Mouse (Mus musculus) frontal cortex, postnatal 25 days (tissue): ENCODE results near the gene Tubgcp3.
"Not testable (repeated sequence)": the region's sequence is repeated elsewhere in the genome, so short reads cannot be mapped to it uniquely, and the experiment has no call there.

Experiments
- DNase-seq, 2 experiments: peaks; one replicate each; pipeline ENCODE4 v3.0.0; 2022; ENCODE audit warnings: low spot score in 2 of 2

Tubgcp3 gene

DNA sequence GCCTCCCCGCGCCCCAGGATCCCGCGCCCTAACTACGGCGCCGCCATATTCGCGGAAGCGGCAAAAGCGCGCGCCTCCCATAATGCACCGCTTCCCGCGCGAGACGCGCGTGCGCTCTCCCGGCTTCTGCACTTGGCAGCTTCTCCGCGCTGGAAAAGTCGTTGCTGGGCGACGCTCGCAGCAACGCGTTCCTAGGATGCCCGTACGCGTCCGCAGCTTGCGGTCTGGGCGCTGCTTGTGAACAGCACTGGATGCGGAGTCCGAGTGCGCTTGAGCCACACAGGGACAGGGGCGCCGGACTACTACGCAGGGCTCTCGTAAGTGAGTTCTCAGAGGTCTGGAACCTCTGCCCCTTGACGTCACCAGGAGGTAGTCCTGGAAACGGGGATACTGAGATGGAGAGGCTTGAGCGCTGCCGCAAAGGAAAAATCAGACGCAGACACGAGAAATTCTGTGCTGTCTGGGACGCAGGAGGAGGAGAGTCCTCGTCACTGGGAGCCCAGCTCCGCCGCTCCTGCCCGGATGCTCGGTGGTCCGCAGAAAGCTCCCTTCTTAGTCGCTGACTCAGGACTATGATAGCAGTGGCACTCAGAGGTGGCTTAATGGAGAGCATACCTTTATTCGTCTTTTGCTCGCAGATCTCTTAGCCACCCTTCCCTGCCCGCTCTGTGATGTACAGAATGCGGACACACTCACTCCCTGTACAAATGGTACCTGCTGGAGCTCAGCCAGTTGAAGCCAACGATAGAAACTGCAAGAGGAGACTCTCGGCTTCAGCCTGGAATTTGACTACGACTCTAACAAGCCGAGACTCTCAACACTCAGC lies at the start of gene Tubgcp3:
Tubgcp3 (minus strand) TSS at position 193 of the 826 bp plus-strand sequence.
- peak; percentile 75 to 78 for DNase-seq

DNA sequence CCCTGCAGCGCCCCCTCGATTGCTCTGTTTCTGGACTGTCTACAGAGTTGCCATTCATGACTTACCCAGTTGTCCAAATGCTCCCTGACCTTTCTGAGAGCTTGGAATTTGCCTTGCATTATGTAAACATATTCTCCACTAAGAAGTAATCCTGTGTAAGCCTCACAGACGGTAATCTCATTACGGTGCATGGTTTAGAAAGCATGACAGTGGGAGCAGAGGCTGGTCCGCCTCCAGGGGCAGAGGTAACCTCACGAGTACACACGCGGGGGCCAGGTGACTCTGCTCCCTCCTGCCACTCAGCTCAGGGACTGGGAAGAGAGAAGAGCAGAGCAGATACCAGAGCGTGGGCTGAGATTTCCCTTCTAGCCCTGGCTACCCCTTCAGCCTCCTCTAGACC lies 47.0 kb upstream of the Tubgcp3 start:
- no peak for DNase-seq

DNA sequence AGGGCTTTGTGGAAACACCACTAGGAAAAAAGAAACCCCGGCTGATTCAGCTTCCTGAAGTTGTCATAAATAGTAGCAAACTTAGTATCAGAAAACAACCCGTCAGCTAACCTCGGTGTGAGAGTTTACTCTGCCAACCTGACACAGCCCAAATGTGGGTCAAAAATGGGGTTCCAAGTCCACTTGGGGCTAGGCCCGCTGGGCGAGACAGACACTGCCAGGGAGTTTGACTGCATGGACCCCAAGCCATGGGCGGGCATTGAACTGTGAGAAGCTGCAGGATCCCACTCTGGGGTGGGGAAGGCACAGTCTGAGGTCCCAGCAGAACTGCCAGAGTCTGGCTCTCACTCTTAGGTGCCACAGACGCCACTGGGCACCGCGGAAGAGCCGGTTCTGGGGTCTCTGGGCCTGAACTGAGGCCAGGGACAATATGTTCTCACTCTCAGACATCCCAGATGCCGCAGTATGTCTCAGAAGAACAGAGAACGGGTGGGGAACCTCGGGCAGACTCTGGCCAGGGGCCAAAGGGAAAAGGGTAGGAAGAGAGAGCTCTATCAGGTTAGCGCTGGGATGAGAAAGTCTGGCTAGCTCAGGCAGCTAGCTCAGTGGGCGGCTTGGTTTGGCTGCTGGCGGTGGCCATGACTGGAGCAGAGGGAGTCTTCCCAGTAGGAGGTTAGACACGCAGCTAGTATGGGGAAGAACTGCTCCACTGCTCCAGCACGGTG lies 44.0 kb upstream of the Tubgcp3 start:
- no peak for DNase-seq

DNA sequence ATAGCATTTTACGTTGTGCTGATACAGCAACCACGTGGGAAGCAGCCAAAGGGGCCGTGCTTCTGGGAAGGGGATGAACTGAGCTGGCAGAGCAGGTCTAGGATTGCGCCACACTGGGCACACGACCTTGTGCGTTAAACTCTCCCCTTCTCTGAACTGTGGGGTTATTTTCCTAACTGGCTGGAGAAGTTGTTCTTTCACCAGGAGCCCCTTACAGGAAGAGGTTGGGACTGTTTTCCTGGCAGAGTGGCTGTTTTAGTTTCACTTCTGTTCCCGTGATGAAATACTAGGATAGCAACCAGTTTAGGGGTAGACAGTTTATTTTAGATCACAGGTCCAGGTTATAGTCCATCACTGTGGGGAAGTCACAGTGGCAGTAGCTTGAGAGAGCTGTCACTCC lies 39.6 kb upstream of the Tubgcp3 start:
- no peak for DNase-seq

DNA sequence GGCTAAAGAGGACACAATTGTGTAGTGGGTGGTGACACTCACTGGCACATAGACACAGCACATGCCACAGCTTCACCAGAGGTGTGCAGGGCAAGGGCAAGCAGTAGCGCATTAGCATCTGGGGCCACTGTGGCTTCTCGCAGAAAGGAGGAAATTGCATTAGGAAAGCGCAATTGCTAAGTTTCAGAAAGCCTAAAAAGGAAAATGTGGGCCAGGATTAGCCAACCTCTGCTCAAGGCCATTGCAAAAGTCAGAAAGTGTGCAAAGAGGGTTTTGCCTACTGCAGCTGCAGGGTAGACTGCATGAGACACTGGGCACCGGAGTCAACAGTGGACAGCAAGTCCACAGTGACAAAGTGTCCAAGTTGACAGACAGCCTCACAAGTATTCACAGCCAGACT lies 31.5 kb upstream of the Tubgcp3 start:
- DNase-seq, result no peak

DNA sequence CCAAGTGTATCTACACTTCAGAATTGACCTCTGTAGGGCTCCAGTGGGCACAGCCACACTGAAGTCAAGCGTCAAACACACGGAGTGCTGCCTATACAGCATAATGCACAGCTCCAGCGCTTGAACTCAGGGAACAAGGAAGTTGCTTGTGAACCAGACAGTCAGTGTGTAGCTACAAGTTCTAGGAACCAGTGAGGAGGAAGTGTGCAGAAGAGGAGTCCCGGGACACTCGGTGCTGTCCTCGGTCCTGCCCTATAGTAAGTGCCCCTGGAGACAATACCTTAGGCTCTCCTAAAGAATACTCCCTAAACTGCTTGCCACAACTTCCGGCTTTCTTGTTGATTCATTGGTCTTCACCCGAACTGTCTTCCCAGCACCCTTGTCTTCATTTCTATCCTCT lies 30.2 kb upstream of the Tubgcp3 start:
- DNase-seq, result no peak

DNA sequence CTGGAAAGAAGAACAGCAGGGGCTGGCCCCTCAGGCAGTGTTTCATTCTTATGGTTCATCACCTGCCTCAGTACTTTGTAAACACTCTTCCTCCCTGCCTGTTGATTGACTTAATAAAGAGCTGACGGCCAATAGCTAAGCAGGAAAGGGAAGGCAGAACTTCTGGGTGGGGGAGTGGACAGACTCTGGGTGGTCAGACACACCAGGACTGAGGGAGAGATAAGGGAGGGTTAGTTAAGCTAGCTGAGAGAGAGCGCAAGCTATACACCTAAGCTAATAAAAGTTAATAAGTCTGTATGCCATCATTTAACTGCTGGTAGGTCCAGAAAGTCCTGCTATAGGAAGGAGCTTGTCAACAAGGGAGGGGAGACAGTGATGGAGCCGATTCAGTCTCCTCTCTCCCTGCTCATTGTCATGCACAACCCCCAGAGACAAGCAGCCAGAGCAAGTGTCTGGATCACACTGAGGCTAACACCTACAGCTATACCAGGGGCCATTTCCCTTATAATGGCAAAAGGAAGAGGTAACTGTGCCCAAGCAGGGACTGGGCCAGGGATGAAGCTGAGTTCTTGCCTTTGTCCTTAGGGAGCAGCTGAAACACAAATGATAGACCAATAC lies 26.7 kb upstream of the Tubgcp3 start:
- DNase-seq, result no peak

DNA sequence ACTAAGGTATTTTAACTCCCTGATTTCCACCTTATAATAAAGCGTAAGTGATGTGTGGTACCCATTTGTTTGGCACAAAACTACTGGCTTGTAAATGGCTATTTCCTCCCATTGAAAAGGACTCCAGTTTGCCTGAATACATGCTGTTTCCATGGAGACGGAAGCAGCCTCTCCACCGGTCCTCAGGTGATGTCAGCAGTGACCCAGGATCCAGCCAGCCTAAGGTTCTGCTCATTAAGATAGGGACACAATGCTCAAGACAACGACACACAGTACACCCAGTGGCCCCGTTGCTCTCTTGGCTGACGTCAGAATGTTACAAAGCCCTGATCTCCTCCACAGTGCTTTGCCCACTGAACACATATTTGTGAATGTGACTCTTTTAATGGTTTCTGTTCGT lies 16.8 kb upstream of the Tubgcp3 start:
- DNase-seq, result no peak

DNA sequence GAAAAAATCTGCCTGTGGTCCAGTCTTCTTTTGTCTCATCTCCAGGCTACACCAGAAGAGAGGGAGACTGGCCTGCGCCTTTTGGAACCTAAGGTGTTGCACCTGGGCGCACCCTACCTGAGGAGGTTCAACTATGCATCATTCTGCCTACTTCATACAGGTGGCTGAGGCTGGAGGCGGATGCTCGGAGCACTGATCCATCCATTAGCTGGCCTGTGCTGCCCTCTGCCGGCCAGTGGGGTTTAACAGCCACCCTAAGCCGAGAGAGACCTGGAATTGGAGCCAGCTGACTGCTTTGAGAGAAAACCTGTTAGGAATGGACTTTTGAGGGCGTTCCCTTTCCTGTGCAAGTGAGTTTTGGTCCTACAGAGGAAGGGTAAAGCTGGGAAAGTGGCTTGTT lies 5.5 kb upstream of the Tubgcp3 start:
- DNase-seq, result peak; percentile 68 to 79

DNA sequence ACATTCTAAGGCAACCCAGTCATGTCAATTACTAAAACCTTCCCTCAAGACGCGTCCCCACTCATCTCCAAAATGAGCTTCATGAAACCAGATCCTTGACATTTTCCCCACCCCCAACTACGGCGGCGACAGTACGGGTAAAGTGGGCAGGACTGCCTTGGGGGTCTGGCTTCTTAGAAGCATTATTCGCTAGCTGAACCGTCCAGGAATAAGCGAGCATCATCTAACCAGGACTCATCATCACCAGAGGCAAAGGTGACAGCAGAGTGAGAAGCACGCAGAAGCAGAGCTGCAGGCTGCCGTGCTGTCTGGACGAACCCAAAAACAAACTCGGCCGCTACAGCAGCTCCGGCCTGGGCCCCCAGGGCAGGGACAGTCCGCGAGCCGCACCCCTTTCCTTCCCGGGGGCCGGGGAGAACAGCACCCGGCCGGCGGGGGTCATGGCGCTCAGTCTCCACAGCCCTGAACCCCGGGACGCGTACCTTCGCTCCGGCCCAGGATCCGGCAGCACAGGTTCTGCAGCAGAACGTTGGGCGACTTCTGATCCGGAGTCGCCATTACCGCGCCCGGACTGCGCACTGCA lies 484 bp downstream of the Tubgcp3 start:
- DNase-seq, result peak in 1 of 2 experiments; percentile 8

DNA sequence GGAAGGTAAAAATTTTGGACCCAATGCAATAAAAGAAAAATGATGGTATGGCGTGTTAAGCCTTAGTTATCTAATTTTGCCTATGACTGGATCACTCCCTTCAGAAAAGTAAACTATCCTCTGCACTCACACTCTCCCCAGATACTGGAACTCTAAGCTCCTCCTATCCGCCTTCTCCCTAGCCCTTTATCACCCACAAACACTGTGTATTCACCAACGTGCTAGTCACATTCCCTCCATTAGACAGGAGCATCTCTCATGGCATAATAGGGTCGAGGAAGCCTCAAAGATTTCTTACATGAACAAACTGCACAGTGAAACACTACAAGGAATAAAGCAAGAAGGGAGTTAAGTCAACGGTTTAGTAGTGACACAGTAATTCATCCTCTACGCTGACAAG lies 1.1 kb downstream of the Tubgcp3 start:
- DNase-seq, result no peak

DNA sequence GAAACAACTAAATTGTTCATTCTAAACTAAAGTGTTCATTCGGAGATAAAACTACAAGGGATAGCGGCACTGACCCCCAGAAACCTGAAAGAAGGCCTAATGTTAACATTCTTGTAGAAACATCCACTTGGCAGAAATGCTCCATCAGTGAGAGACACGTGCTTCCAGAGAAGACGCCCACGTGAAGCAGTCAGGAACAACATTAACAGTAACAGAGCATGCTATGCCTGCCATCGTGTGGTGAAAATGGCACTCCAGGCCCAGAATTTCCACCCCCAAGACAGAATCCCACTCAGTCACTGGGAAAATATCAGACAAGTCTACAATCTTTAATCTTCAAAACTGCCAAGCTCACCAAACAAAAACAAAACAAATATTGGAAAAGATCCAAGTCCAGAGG lies 3.2 kb downstream of the Tubgcp3 start:
- peak; percentile 14 to 19 for DNase-seq

DNA sequence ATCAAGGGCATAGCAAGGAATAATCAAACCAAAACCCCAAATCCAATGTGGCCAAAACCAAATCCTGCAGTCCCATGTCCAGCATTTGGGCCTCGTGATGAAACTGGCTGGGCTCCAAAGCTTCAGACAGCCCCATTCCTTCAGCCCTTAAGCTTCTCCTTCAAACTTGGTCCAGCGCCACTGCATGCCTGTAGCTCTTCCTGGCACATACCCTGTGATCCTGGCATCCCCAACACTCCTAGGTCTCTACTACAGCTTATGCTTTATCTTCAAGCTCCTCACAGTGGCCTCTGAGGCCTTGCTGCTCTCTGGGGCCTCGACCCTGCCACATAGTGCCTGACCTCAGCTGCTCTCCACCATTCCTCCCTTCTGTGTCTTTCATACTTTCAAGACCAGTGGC lies 5.5 kb downstream of the Tubgcp3 start:
- DNase-seq, result not testable (repeated sequence)

DNA sequence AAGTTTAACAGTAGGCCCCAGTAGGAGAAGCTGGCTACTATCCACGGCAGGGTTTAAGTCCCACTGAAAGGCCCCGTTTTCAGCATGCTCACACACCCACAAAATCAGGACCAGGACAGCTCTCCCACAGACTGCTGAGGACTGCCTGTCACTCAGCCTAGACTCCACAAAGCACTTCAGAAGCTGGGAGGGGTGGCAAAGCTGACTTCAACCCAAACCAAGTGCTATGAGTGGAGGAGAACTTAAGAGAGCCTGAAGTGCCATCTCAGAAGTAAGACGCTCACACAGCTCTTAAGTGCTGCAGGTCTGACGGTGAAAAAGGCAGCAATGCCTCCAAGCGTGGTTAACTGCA lies 9.0 kb downstream of the Tubgcp3 start:
- DNase-seq, result no peak

DNA sequence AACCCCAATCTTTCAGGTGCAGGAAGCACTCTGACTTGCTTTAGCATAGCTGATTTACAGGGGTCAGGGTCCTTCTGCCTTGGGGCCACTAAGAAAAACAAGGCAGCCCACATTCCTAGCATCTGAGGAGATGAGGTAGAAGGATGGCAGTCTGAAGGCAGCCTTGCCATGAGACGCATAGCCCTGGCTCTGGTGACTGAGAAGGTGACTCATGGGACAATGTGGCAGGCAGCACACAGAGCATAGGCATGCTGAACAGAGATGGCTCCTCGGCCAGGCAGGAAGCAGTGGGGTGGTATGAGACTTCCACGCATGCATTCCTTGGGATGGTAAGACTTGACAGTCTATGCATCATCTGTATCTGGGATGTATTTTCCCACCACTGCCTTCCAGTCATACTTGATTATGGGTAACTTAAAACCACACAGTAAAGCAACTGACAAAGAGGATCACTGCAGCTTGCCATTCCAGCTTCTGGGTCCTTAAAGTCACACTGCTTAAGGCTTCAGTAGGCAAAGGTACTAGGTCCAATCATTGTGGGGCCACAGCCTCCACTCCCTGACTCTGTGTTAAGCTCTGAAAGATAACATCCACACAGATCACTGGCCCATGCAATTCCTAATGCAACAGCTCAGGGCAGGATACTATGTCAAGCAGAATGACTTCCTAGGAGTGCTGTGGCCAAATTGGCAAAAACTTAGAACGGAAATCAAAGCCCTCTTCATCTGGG lies 9.5 kb downstream of the Tubgcp3 start:
- DNase-seq, result no peak

DNA sequence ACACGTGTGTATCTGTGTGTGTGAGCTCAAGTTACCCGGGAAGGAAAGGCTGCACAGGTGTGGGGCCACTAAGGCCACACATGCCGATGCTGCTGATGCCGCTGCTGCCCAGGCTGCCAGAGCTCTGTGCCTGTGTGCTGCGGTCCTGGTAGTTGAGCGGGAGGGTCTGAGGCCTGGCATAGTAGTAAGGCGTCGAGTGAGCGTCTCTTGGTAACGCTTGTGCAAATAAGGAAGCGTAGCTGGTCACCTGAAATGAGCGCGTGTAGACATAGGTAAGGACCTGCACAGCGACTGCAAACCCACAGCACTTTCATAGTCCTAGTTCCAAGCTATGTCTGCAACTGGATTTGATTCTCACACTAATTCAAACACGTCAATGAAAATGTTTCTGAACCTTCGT lies 14.6 kb downstream of the Tubgcp3 start:
- no peak for DNase-seq

DNA sequence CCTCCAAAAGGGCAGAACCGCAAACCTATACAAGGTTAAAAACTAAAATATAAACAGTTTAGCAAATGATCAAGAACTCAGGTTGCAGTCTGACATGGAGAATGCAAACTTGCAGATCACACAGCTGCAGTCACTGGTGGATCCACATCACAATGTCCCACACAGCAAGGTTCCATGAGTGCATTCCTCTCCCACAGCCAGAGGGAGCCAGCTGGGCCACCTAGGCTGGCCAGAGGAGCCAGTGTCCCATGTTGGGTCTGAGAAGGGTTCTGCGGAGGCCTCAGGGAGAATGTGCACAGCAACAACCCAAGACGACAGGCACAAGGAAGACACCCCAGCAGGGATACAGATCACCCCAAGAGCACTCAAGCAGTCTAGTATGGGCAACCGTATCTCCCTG lies 20.8 kb downstream of the Tubgcp3 start:
- DNase-seq, result no peak

DNA sequence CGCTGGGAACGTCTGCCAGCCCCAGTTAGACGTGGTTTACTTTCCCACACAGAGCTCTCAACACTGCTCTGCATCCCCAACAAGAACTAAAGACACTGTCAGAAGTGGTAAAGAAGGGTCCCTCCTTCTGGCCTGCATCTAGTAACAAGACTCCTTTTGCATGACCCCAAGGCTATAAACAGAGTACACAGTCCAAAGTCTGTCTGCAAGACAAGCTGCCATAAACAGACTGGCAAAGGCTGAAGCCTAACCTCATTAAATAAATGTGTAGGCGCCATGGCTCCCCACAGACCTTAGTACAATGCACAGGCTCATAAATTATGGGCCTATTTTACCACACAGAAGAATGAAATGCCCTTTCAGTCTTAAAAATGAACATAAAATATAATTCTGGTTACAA lies 21.6 kb downstream of the Tubgcp3 start:
- no peak for DNase-seq

DNA sequence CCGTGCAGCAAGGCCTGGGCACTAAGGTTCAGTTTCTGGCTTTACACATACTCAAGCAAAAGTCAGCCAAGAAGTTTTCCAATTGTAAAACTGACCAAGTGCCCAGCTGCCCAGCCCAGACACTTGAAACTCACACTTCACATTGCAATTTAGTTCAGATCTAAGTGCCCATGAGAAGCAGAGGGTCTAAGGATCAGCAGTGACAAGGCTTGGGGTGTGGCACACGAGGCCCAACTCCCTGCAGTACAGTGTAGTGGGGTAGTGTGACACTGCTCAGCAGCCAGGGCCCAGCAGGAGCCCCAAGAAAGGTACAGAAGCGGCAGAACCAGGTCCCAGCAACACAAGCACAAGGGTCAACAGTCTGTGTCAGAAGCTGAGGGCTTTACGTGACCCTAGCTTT lies 23.1 kb downstream of the Tubgcp3 start:
- no peak for DNase-seq

DNA sequence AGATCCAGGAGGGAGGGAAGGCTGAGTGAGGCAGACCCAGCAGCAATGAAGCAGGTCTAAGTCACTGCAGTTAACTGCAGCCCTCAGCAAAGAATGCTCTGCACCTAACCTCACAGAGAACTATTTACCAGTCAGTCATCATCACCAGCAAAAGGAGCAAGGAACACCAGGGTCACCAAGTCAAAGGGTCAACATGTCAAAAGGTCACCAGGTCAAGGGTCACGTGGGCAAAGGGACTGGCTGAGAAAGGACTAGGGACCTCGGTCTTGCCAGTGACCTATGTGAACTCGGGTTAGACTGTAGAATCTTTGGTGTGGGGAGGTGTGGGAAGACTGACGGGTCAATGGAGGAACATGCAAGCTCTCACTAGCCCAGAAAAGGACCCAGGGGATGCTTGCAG lies 25.5 kb downstream of the Tubgcp3 start:
- no peak for DNase-seq

DNA sequence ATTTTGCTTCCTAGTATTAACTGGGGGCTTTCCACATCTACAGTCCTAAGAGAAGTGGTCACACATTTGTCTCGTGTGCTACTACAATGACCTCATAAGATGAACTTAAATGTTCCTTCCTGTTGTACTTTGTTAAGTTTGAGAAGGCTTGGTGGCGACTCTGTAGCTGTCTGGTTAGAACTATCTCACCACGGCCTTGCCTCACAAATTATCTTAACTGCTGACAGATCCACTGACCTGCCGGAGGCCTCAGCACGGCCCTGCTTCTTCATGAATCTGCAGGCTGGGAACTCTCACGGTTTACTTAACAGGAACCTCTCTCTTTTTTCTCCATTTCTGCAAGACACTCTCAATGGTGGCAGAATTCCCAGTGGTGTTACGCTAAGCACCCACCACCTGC lies 27.2 kb downstream of the Tubgcp3 start:
- DNase-seq, result no peak

DNA sequence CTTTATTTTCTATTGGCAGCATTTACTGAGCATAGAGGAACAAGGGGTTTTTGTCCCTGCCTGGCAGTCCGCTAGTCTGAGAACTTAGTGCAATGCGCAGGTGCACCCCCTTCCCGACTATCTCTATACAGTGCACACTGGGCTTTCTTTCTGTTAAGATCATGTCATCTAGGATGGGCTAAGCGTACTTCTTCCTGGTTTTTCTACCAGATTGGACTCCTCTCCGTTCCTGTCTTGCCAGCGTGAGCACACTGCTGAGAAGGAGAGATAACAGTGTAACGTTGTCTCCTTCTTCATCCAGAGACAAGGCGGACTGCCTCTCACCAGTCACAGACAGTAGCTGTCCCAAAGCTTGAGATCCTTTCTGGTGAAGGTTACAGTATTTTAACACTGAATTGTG lies 27.7 kb downstream of the Tubgcp3 start:
- no peak for DNase-seq
